Mouse (Mus musculus) mature B cell (primary cell): Measurements from ENCODE around the gene Serp2.

ENCODE experiments used
- in situ Hi-C: fragments of 300-500 bp; cut with MboI; formaldehyde crosslinking; loops from 2 replicates; pipeline ENCODE4 v1.14.3; 2019

Serp2 gene

DNA sequence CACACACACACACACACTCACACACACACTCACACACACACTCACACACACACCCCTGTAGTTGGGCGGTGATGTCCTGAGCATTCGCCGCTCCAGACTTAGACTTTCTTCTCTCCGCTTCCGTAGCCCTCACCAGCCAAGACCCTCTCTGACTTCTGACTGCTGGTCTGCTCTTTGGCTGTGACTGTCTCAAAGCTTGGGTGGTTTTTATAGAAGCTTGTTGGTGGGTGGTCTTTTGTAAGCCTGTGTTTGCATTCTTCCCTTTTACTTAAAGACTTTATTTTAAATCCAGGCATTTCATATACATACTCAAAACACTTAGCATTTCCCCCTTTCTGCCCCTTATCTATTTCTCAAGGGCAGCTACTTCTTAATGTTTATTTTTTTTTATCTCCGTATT, 57.2 kb downstream of the Serp2 start:
- in situ Hi-C loops, result no loop called here

DNA sequence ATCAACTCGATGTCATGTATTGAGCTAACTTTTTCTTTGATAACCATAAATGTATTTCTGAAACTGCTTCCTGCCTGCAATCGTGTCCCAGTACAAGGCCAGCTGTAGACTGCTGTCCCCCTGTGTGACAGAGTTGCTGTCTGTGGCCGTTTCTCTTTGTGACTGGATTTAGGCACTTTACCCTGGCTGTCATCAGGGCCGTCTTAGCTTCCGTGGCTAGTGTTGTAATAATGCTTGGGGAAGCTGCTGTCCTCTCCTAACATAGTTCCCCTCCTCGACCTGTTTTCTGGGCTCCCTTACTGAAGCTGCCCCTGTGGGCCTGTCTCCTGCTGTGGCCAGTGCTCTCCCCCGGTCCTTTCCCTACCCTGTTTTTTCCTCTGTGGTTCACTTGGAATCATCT, 58.5 kb downstream of the Serp2 start:
- in situ Hi-C loops, result no loop called here

DNA sequence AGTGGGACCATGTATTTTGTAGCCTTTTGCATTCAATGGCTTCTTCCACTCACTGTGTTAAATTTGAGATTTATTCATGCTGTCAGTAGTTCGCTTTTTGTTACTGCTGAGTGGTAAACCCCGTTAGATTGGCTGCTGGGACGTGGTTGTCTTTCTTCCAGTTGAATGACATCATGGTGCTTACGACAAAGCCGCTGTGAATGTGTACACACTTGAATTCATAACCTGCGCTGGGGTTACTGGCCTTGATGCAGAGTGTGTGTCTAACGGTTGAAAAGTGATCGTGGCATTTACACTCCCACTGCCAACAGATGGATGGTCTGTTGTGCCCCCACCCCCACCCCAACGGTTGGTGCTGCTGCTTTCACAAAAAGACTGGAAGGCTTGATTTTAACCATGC, 59.5 kb downstream of the Serp2 start:
- in situ Hi-C loops, result no loop called here

DNA sequence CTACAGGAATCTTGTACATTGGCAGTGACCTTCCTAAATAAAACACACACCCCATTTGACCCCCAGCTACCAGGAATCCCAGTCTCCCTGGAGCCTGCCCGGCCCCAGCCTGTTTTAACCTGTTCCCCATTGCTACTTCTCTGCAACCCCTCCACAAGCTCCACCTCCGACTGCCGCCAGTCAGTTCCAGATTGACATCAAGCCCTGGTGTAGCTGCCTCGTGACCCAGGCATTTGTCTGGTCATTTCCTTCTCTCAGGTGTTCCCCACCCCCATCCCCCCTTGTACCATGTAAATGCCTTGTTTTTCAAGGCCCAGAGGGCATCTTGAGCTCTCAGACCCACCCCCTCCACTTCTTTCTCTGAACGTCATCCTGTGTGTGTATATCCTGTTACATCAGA, 61.7 kb downstream of the Serp2 start:
- in situ Hi-C loops, result no loop called here

- in situ Hi-C loops, result loop anchor here (10.0 kb wide), 1 partner anchor 526 kb away; no protein-coding TSS in a partner anchor
Observed at GRCm38 (mm10) chr14:76489128-76489527, 67.6 kb downstream of the Serp2 start.

DNA sequence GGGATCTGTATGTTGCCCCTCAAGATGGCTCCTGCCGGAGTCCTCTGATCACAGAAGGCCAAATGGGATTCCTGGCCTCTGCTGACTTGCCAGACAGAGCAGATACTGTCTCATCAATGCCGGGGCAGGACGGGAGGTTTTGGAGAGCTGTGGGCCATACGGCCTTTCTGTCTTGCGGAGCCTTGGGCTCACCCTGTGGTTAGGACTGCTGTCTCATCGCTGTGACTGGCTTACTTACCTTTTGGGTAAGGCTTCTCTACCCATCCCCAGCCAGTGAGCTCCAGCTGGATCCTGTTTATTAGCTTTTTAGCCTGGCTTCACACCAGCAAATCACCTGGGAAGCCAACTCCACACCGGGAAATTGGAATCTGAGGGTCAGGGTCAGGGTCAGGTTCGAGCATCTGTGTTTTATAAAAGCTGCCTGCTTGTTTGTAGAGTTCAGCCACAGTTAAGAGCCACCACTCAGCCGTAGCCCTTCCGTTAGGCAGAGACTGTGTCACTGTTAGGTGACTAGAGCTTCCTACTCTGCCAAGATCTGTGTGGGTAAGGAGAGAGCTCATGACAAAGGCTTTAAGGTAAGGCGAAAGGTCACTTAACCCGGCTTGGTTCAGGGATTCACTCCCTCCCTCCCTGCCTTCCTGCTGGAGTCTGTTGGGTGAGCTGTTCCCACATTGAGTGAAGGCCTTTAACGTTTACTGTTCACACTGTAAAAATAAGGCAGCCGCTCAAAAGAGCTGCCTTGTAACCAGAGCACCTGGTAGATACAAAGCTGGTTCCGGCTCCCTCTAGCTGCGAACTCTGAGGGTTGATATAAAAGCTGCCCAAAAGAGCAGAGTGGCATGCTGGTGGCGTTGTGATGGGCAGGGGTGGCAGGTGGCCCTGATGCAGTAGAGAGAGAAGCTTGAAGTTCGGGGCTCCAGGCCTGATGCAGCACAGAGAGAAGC, 68.3 kb downstream of the Serp2 start:
- in situ Hi-C loops, result loop anchor here (10.0 kb wide), 1 partner anchor 526 kb away; no protein-coding TSS in a partner anchor

GRCm38 (mm10) chr14:76487609-76488008, 69.1 kb downstream of the Serp2 start:
- in situ Hi-C loops, result loop anchor here (10.0 kb wide), 1 partner anchor 527 kb away; no protein-coding TSS in a partner anchor

GRCm38 (mm10) chr14:76483701-76484100, 73.0 kb downstream of the Serp2 start:
- in situ Hi-C loops, result loop anchor here (10.0 kb wide), 1 partner anchor 531 kb away; no protein-coding TSS in a partner anchor
